Mouse (Mus musculus): ENCODE data around the gene Srrm1. TPM values are rescaled to one million over a fixed set of nuclear protein-coding genes. Genes with fewer than 3 reads are reported as not detected.

Gene Srrm1
- total RNA-seq, 2 experiments from 2014 or later = 99.3 to 114 TPM

DNA sequence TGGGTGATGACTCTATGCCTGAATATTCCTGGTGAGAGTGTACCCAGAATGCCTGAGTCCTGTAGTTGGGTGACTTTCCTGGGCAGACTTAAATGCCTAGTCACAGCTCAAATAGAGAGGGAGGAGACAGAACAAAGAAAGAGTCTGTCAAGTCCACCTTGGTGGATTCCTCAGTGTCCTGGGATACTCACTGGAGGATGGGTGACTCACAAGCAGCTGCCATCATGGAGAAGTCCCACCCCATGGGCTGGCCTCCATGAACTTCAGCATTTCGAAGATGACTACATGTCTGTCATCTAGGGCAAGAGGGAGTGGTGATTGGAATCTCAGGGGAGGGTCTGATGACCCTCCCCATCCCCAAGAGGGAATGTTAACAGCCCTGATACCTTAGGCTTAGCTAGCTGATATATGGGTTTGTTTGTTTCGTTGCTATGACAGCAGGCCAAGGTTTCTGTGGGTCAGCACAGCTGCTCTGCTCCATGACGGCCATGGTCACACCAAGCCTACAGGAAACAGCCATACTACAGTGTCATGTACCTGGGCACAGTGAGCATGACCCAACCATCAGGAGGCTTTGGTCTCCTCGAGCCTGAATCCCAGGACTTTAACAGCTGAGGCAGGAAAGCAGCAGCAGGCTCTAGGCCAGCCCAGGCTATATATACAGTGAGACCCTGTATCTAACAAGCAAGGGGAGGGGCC is 76.3 kb downstream of the Srrm1 start:
- DNase-seq (ENCODE audit: low spot score in 2 of 2) = no peak

DNA sequence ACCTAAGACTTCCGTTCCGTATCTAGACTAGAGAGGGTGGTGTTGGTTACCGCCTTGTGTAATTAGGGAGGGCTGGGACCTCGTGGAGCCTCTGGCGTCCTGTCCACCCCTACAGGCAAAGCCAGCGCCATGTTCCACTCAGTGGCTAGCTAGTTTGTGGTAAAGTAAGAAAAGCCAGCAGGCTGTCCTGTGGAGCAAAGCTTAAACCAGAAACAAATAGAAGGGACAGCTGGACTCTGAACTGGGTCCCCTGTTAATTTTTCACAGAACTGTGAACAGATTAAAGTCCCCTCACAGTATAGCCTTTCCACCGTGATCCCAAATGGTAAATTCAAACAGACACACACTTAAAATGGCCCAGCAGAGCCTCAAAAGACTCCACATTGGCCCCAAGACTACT is 78.4 kb downstream of the Srrm1 start:
- no peak for DNase-seq (ENCODE audit: low spot score in 2 of 2)

DNA sequence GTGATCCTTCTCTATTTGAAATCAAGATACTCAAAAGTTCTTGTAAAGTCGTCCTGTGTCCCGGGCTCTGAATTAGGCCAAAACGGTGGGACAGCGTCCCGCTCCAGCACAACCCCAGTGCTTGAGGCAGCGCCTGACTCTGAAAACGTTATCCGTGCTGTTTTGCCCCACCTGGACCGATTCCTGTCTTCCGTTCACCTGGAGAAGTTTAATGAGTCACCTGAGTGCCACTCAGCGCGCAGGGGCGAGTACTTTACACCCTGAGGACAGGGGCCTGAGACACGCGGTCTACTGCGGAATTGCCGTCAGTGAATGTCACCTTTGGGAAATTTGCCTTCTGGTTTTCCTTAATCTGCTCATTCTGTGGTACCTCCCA is 79.8 kb downstream of the Srrm1 start:
- DNase-seq (ENCODE audit: low spot score in 2 of 2) = no peak

DNA sequence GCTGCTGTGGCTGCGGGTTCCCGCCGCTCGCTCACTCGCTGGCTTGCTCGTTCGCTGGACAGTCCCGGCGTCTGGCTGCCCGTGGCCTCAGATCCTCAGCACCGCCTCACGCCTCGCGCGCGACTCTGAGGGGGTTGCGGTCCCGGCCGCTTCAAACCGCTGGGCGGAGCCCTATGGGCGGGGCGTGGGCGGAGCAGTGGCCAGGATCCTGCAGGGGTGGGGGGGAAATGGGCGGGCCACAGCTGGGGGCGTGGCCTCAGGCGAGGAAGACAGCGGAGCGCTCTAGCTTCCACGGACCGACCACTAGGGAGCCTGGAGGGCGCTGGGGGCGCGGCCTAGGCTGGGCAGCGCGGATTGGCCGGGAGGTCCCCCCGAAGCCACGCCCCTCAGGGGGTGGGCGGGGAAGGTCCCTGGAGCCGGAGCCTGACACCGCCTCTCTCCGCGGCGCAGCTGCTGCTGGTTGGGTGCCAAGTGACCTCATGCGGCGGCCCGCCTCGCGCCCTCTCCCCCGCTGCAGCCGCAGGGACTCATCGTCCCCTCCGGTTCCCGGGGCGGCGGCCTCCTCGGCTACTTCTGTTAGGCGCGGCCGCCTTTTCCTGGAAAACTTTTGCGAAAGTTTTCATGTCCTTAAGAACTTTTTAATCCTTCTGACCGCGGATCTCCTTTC is 80.3 kb downstream of the Srrm1 start, which contains the start of gene Clic4:
Gene Clic4 (minus strand): TSS at position 175 of the 667 bp plus-strand sequence.
- DNase-seq (ENCODE audit: low spot score in 2 of 2) = peak; percentile 100

DNA sequence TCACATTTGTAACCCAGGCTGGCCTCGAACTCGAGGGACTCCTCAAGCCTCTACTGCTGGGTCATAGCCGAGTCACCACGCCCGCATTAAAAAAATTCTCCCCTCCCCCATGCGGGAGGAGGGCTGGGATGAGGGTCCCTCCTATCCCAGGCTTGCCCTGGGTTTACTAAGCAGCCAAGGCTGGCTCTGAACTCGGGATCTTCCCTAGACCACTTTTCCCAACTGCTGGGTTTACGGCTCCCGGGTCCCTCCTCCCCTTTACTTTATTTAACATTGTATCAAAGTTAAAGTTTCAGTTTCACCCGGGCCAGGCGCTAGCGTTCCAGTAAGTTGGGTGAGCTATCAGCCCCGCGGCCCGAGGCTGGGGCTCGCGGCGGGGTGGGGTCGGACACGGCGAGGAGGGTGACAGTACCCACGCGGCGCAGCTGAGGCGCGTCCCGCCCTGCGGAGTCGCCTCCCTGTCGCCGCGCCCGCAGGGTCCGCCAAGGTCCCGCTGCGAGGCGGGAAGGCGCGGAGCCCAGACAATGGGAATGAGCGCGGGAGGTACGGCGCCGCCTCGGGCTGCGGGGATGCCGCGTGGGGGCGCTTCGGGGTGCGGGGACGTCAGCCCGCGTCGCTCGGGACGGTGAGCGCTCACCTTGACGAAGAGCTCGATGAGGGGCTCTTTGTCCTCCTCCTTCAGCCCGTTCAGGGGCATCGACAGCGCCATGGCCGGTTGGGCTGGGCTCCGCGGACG is 81.1 kb downstream of the Srrm1 start:
- DNase-seq (ENCODE audit: low spot score in 2 of 2) = peak; percentile 51 to 61

DNA sequence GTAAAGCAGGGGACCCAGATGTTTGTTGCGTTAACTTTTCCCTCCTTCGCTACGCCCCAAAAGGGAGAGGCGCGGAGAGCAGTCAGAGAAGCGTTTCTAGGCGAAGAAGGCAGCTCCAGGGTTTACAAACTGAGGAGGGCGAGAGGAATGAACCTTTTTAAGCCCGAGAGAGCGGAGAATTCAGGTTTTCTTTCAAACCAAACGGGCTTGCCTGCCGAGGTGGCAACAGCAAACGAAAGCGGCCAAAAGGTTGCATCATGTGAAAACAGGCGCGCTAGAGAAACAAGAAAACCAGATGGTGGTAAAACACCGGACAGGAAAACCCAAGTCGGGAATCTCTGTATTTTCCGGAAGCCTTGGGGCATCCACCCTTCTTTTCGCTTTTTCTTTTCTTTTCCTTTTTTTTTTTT is 81.7 kb downstream of the Srrm1 start:
- DNase-seq (ENCODE audit: low spot score in 2 of 2) = peak in 1 of 2 experiments; percentile 14

Other genes with a start within 250 kb of the Srrm1 start
- gene Runx3, start 232.7 kb downstream of the Srrm1 start, total RNA-seq (2021) = 1 to 10 TPM; 2.3 to 4.8 TPM
- 100 to 1,000 TPM in 1 of 2 experiments, 10 to 100 TPM in 1; 74.4 to 136 TPM for gene Clic4, start 80.5 kb downstream of the Srrm1 start, total RNA-seq (2021)
- gene Ncmap, start 44.9 kb upstream of the Srrm1 start, total RNA-seq (2021) = under 1 TPM in 1 of 2 experiments, not detected in 1; 0.26 TPM
- 10 to 100 TPM; 14.2 to 15.3 TPM for gene Rcan3, start 80.5 kb upstream of the Srrm1 start, total RNA-seq (2021)
- under 1 TPM; 0.29 to 0.89 TPM for gene Stpg1, start 141.5 kb upstream of the Srrm1 start, total RNA-seq (2021)
- 10 to 100 TPM; 11.9 to 15.2 TPM for gene Nipal3, start 141.7 kb upstream of the Srrm1 start, total RNA-seq (2021)
- gene Grhl3, start 220.3 kb upstream of the Srrm1 start, total RNA-seq (2021) = not detected

All from adrenal gland, adult 18-20 months (tissue).